Mouse (Mus musculus) bone marrow macrophage, adult 2 months (primary cell): ENCODE data around the gene Ppp1r1b.

Experiments
- CTCF ChIP-seq: IDR thresholded peaks from 2 replicates; pipeline ENCODE4 v1.5.1; 2012; ENCODE audit warnings: low read depth, mild to moderate bottlenecking, low read length, moderate library complexity
- POLR2A ChIP-seq: IDR thresholded peaks from 2 replicates; pipeline ENCODE4 v1.6.1; 2012; ENCODE audit warnings: mild to moderate bottlenecking, low read depth, low read length, borderline replicate concordance

DNA sequence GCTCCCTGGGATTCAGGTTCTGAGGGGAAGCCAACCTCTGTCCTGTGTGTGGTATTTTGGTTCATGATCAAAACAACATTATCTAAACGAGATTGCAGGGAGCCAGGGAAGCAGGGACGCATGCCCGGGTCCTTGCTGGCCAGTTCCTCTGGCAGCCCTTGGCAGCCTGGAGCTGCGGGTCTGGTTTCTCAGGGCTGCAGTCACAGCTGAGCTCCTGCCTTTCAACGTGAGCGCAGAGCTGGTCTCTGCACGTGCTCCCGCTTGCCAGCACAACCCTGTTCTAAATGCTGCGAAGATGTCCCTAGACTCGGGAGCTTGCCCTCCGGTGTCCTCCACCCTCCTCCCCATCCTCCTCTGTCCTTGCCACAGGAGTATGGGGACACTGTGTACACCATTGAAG, 29.6 kb downstream of the Ppp1r1b start:
- no peak for TF ChIP-seq POLR2A
- TF ChIP-seq CTCF, result no peak
